Mouse (Mus musculus): Measurements from ENCODE around the gene Lcp1. TPM values are rescaled to one million over a fixed set of nuclear protein-coding genes. Genes with fewer than 3 reads are reported as not detected.
"Not testable (repeated sequence)": the region's sequence is repeated elsewhere in the genome, so short reads cannot be mapped to it uniquely, and the experiment has no call there.

The Lcp1 gene
- polyA plus RNA-seq (2015; fragmentation: Nextera tagmentation; extraction: Ambion mirVana): 12.1 and 13.4 TPM in 2 replicates

DNA sequence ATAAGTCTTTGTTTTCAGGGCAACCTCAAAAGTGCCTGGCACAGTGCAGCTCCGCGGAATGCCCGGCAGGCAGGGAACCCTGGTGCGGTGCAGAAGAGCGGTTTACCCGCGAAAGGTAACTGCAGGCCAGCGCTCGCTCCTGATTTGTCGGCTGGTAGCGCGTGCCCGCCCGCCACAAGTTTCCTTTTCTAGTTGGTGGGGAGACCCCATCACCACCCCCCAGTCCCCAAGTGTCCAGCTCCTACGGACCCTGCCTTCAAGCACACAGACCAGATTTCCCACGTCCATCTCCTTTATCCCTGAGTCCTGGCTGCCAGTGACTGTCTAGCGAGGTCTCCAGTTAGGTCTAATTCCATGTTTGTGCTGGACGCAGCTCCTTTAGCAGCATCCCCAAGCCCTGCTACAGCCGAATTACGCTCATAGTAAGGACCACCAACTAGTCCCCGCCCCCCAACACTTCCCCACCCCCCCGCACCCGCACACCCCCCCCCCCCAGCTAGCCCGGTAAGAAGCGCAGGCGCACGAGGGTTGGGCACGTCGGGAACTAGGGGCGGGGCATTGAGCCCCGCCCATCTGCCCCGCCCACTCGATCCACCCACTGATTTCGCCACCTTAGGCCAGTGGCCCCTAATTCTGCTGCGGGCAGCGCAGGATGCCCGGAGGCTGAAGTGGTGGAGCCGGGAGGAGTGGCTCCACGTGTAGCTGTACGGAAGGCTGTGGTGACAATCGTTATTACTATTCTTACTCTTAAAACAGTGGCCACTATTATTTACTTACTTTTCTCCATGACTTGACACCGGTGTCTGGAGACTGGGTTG is at the start of gene Lcp1, which contains the start of gene Lrrc63:
Lcp1 (plus strand) TSS at position 601 of the 818 bp plus-strand sequence.
Lrrc63 (minus strand) TSS at position 381 of the 818 bp plus-strand sequence.
- Histone ChIP-seq H3K27me3 (ENCODE audit: control insufficient read depth, insufficient read depth, low read depth, low read length) (no peaks in the 10 kb centered on the region), H3K27ac (ENCODE audit: low read length) (peak within 1 kb of the TSS; percentile 29; the same call in 1 of the 2 replicates), H3K36me3 (ENCODE audit: control insufficient read depth, insufficient read depth, low read length) (no peaks in the 10 kb centered on the region), H3K9ac (ENCODE audit: low read depth, low read length) (peak within 1 kb of the TSS; percentile 68), H3K9me3 (replicated peaks; ENCODE audit: control insufficient read depth, low read length, poor library complexity, severe bottlenecking) (no peaks in the 10 kb centered on the region), H3K4me3 (ENCODE audit: low read depth, low read length) (peak within 1 kb of the TSS; percentile 70), H3K4me1 (ENCODE audit: control insufficient read depth, insufficient read depth, low read length) (peaks cover 5% of the 10 kb centered on the region; the same call in 1 of the 2 replicates), H3K4me2 (ENCODE audit: low read length) (peak within 1 kb of the TSS; percentile 88)
- ATAC-seq: peak; percentile 93
- under 1% methylated on average over 40 of the region's 42 CpGs for WGBS

DNA sequence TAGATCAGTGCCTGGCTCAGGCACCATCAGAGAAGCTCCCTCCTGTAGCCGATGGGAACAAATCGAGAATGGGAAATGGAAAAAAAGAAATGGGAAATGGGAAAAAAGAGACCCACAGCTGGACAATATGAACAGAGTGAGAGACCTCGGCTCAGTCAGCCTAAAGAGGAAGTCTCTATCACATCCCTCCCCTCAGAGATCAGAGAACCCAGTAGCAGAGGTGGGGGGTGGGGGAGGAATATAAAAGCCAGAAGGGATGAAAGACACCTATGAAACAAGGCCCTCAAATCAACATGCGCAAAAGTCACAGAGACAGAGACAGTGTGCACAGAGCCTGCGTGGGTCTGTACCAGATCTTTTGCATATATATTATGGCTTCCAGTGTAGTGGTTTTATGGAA is 27.9 kb upstream of the Lcp1 start:
- ATAC-seq: no peak
- Histone ChIP-seq H3K9ac (ENCODE audit: low read depth, low read length) (no peak overlapping the region), H3K4me3 (ENCODE audit: low read depth, low read length) (no peak overlapping the region), H3K4me2 (ENCODE audit: low read length) (no peak overlapping the region), H3K4me1 (ENCODE audit: control insufficient read depth, insufficient read depth, low read length) (no peaks in the 10 kb centered on the region), H3K27ac (ENCODE audit: low read length) (no peak overlapping the region), H3K27me3 (ENCODE audit: control insufficient read depth, insufficient read depth, low read depth, low read length) (no peaks in the 10 kb centered on the region), H3K36me3 (ENCODE audit: control insufficient read depth, insufficient read depth, low read length) (no peaks in the 10 kb centered on the region), H3K9me3 (replicated peaks; ENCODE audit: control insufficient read depth, low read length, poor library complexity, severe bottlenecking) (no peaks in the 10 kb centered on the region)
- 93% methylated on average over 5 of the region's 5 CpGs for WGBS

DNA sequence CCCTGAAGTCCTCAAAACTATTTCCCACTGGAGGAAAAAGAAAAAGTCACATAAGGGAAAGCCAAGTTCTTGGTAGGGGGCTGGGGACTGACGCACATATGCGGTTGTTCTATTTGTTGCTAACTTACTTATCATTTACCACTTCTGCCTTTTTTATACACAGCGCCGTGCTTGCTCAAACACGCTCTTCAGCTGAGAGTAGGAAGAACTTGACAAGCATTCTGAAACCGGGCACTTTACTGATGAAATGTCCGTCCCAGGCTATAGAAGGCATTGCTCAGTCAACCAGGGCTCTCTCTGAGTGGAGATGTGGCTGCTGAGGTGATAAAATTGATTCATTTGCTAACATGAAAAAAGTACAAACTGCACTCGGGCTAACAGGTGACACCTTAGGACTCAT is 9.2 kb upstream of the Lcp1 start:
- Histone ChIP-seq H3K27ac (ENCODE audit: low read length) (no peak overlapping the region), H3K27me3 (ENCODE audit: control insufficient read depth, insufficient read depth, low read depth, low read length) (no peaks in the 10 kb centered on the region), H3K9me3 (replicated peaks; ENCODE audit: control insufficient read depth, low read length, poor library complexity, severe bottlenecking) (no peaks in the 10 kb centered on the region), H3K4me1 (ENCODE audit: control insufficient read depth, insufficient read depth, low read length) (no peaks in the 10 kb centered on the region), H3K36me3 (ENCODE audit: control insufficient read depth, insufficient read depth, low read length) (no peaks in the 10 kb centered on the region), H3K4me2 (ENCODE audit: low read length) (no peak overlapping the region), H3K9ac (ENCODE audit: low read depth, low read length) (no peak overlapping the region), H3K4me3 (ENCODE audit: low read depth, low read length) (no peak overlapping the region)
- WGBS: 90% methylated on average over 8 of the region's 8 CpGs
- ATAC-seq: no peak

DNA sequence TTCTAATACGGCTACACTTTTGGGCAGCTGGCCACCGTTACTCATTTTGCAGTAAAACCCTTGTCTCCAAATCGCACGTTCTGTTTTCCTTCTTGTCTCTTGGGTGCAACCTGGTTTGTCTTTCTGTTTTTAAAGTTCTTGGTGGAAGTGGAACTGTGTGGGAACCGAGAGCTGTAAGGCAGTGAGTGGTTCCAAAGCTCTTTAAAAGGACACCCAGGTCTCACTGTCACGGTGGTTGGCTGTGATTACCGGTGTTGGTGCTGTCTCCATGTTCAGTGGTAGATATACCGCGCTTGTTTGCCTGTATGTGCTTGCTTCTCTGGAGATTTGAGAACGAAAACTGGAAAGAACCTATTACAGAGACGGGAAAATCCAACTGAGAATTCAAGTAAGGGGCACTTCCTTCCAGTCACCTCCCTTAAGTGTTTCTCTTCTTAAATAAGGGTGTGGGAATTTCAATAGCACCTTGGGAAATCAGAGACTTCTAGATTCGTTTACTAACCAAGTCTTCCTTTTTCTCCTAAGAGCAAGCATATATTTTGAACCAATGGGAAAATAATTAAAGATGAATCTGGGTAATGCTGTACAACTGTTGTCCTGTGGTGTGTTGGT is 529 bp downstream of the Lcp1 start:
- Histone ChIP-seq H3K27me3 (ENCODE audit: control insufficient read depth, insufficient read depth, low read depth, low read length) (no peaks in the 10 kb centered on the region), H3K4me1 (ENCODE audit: control insufficient read depth, insufficient read depth, low read length) (peaks cover 5% of the 10 kb centered on the region; the same call in 1 of the 2 replicates), H3K27ac (ENCODE audit: low read length) (no peak overlapping the region), H3K9me3 (replicated peaks; ENCODE audit: control insufficient read depth, low read length, poor library complexity, severe bottlenecking) (no peaks in the 10 kb centered on the region), H3K9ac (ENCODE audit: low read depth, low read length) (no peak overlapping the region), H3K4me3 (ENCODE audit: low read depth, low read length) (peak overlapping the region; percentile 70), H3K36me3 (ENCODE audit: control insufficient read depth, insufficient read depth, low read length) (no peaks in the 10 kb centered on the region), H3K4me2 (ENCODE audit: low read length) (peak overlapping the region; percentile 88)
- WGBS: 6% methylated on average over 12 of the region's 12 CpGs
- peak; percentile 31; the same call in 1 of the 2 replicates for ATAC-seq

DNA sequence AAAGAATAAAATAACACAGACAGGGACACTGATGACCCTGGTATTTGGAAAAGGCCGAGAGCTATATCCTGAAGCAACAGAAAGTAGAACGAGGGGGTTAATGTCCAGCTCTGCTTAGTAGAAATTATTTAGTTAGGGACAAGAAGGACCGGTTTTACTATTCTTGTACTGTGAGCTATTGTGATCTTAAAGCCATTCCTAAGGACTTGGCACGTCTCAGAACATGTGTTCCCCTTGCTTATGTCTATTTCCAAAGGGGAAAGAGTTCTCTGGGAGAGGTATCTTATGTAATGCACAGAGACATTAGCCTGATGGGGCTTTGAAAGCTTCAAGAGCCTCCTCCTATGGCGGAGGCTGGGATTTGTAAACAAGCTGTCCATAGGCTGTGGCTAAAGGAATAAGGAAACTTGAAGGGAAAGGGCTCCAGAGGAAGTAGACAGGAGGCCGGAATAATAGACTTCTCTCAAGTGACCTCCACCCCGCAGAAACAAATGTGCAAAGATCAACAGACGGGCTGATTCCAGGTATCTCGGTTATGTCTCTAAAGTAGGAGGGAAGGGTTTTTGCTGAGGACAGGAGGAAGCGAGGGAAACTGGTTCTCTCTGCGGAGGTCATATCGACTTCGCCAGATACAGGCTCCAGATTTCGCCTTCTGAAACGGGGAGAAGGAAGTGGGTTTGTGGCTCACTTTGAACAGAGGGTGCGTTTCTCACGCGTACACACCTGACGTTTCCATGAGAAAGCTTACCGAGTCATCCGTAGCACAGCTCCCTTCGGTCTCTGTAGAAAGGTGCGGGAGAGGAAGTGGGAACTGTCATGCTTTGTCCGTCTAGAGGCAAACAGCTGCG is 5.4 kb downstream of the Lcp1 start:
- Histone ChIP-seq H3K27me3 (ENCODE audit: control insufficient read depth, insufficient read depth, low read depth, low read length) (no peaks in the 10 kb centered on the region), H3K9me3 (replicated peaks; ENCODE audit: control insufficient read depth, low read length, poor library complexity, severe bottlenecking) (no peaks in the 10 kb centered on the region), H3K4me1 (ENCODE audit: control insufficient read depth, insufficient read depth, low read length) (no peaks in the 10 kb centered on the region), H3K4me2 (ENCODE audit: low read length) (no peak overlapping the region), H3K9ac (ENCODE audit: low read depth, low read length) (no peak overlapping the region), H3K4me3 (ENCODE audit: low read depth, low read length) (no peak overlapping the region), H3K36me3 (ENCODE audit: control insufficient read depth, insufficient read depth, low read length) (no peaks in the 10 kb centered on the region), H3K27ac (ENCODE audit: low read length) (no peak overlapping the region)
- WGBS: 82% methylated on average over 25 of the region's 25 CpGs
- ATAC-seq: no peak

DNA sequence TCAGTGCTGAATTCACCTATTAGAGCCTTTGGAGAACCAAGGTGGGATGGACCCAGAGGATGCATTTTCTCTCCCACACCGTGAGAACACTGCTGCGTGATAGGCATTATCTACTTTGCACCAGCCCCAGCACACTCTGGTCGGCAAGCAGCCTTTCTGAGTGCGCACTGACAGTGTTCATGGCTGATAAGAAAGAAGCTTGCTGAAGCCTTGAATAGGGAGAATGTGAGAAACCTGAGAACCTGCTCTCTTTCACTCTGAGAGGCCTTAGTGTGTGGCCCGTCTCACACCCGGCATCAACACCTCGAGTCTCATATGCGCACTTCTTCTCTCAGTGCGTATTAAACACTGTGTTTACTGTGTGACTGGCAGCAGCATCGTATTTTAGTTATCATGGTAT is 7.6 kb downstream of the Lcp1 start:
- no peaks in the 10 kb centered on the region for H3K4me1 ChIP-seq (ENCODE audit: control insufficient read depth, insufficient read depth, low read length)
- no peak for ATAC-seq
- no peaks in the 10 kb centered on the region for H3K9me3 ChIP-seq (replicated peaks; ENCODE audit: control insufficient read depth, low read length, poor library complexity, severe bottlenecking)
- H3K4me2 ChIP-seq (ENCODE audit: low read length): no peak overlapping the region
- H3K27me3 ChIP-seq (ENCODE audit: control insufficient read depth, insufficient read depth, low read depth, low read length): no peaks in the 10 kb centered on the region
- no peak overlapping the region for H3K27ac ChIP-seq (ENCODE audit: low read length)
- no peaks in the 10 kb centered on the region for H3K36me3 ChIP-seq (ENCODE audit: control insufficient read depth, insufficient read depth, low read length)
- H3K9ac ChIP-seq (ENCODE audit: low read depth, low read length): no peak overlapping the region
- WGBS: 71% methylated on average over 10 of the region's 10 CpGs
- no peak overlapping the region for H3K4me3 ChIP-seq (ENCODE audit: low read depth, low read length)

DNA sequence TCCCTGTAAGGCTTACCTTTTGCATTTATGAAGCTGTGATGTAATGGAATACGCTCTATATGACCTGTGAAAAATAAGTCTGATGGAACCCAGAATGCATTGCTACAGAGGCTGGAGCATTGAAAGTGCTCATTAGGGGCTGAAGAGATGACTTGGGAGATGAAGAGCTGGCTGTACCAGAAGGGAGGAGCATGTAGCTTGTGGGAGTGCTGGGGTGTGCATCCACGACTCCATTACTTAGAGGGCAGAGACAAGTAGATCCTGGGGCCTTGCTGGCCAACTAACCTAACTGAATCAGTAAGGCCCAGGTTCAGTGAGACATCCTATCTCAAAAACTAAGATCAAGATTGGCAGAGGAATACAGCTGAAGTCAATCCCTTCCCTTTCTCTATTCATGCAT is 8.3 kb downstream of the Lcp1 start:
- no peaks in the 10 kb centered on the region for H3K36me3 ChIP-seq (ENCODE audit: control insufficient read depth, insufficient read depth, low read length)
- H3K9me3 ChIP-seq (replicated peaks; ENCODE audit: control insufficient read depth, low read length, poor library complexity, severe bottlenecking): no peaks in the 10 kb centered on the region
- no peak overlapping the region for H3K4me2 ChIP-seq (ENCODE audit: low read length)
- no peak overlapping the region for H3K9ac ChIP-seq (ENCODE audit: low read depth, low read length)
- H3K4me1 ChIP-seq (ENCODE audit: control insufficient read depth, insufficient read depth, low read length): no peaks in the 10 kb centered on the region
- H3K4me3 ChIP-seq (ENCODE audit: low read depth, low read length): no peak overlapping the region
- no peak for ATAC-seq
- H3K27me3 ChIP-seq (ENCODE audit: control insufficient read depth, insufficient read depth, low read depth, low read length): no peaks in the 10 kb centered on the region
- WGBS: 84% methylated on average over 2 of the region's 2 CpGs
- H3K27ac ChIP-seq (ENCODE audit: low read length): no peak overlapping the region

DNA sequence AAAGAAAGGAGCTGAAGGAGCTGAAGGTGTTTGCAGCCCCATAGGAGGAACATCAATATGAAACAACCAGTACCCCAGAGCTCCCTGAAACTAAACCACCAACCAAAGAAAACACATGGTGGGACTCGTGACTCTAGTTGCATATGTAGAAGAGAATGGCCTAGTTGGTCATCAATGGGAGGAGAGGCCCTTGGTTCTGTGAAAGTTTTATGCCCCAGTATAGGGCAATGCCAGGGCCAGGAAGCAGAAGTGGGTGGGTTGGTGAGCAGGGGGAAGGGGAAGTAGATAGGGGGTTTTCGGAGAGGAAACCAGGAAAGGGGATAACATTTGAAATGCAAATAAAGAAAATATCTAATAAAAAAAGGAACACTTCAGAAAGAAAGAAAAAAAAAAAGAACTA is 16.8 kb downstream of the Lcp1 start:
- H3K36me3 ChIP-seq (ENCODE audit: control insufficient read depth, insufficient read depth, low read length); H3K9me3 ChIP-seq (replicated peaks; ENCODE audit: control insufficient read depth, low read length, poor library complexity, severe bottlenecking); ATAC-seq; H3K9ac ChIP-seq (ENCODE audit: low read depth, low read length); H3K27ac ChIP-seq (ENCODE audit: low read length); H3K27me3 ChIP-seq (ENCODE audit: control insufficient read depth, insufficient read depth, low read depth, low read length); H3K4me1 ChIP-seq (ENCODE audit: control insufficient read depth, insufficient read depth, low read length); H3K4me3 ChIP-seq (ENCODE audit: low read depth, low read length); H3K4me2 ChIP-seq (ENCODE audit: low read length): not testable (repeated sequence)
- 83% methylated on average over 2 of the region's 2 CpGs for WGBS

Data from midbrain, embryonic 16.5 days (tissue).